Mouse (Mus musculus) heart, postnatal 10 days (tissue): ENCODE results near the gene Jph4. TPM values are rescaled to one million over a fixed set of nuclear protein-coding genes. Genes with fewer than 3 reads are reported as not detected.
A peak's percentile ranks its signal among the peaks of the same experiment; 100 is the strongest.

Source experiments
- DNase-seq, 2 experiments: peaks; one replicate each; pipeline ENCODE4 v3.0.0; 2021
- intact Hi-C: fragments of 180-260 bp; cut with DNase I; formaldehyde crosslinking; loops from one replicate; pipeline ENCODE4 v1.15.1; 2025
- total RNA-seq, 2 experiments: library from RNA; stranded (reverse); gene quantifications; 2 replicates each; pipeline ENCODE4 v1.2.3; 2021

Jph4 gene
- total RNA-seq, 2 experiments from 2014 or later, result 0.12 to 0.15 TPM

GRCm38 (mm10) chr14:55071756-55072155 lies 45.0 kb downstream of the Jph4 start:
- intact Hi-C loops, result no loop called here
- DNase-seq, result no peak

- intact Hi-C loops, result no loop called here
Observed at GRCm38 (mm10) chr14:55066042-55066441, 50.7 kb downstream of the Jph4 start.

GRCm38 (mm10) chr14:55065391-55065790 lies 51.3 kb downstream of the Jph4 start:
- DNase-seq, result no peak
- intact Hi-C loops, result no loop called here

More at GRCm38 (mm10) chr14:55066042-55066441, 50.7 kb downstream of the Jph4 start:
- DNase-seq, result no peak

GRCm38 (mm10) chr14:55064481-55065370 lies 52.0 kb downstream of the Jph4 start:
- DNase-seq, result no peak
- intact Hi-C loops, result no loop called here

GRCm38 (mm10) chr14:55063581-55064381 lies 53.0 kb downstream of the Jph4 start:
- intact Hi-C loops, result no loop called here
- no peak for DNase-seq

- intact Hi-C loops, result no loop called here
- no peak for DNase-seq
Observed at GRCm38 (mm10) chr14:55063117-55063516, 53.6 kb downstream of the Jph4 start.

GRCm38 (mm10) chr14:55062626-55063025 lies 54.1 kb downstream of the Jph4 start:
- peak in 1 of 2 experiments; percentile 10 for DNase-seq
- intact Hi-C loops, result no loop called here

- intact Hi-C loops, result no loop called here
- DNase-seq, result no peak
Observed at GRCm38 (mm10) chr14:55061845-55062244, 54.9 kb downstream of the Jph4 start.

- DNase-seq, result no peak
- intact Hi-C loops, result no loop called here
Observed at GRCm38 (mm10) chr14:55059931-55060330, 56.8 kb downstream of the Jph4 start.

GRCm38 (mm10) chr14:55059009-55059408 lies 57.7 kb downstream of the Jph4 start:
- intact Hi-C loops, result no loop called here
- DNase-seq, result no peak

Other genes with a start within 250 kb of the Jph4 start
- 10 to 100 TPM in 1 of 2 experiments, 1 to 10 TPM in 1; 8.7 to 11.2 TPM for gene Homez, start 246.0 kb downstream of the Jph4 start, total RNA-seq
- gene Ppp1r3e, start 239.4 kb downstream of the Jph4 start, total RNA-seq, result 1 to 10 TPM; 5.6 to 6.2 TPM
- 10 to 100 TPM; 39.3 to 41.8 TPM for gene Bcl2l2, start 233.6 kb downstream of the Jph4 start, total RNA-seq
- gene Gm20521, start 233.5 kb downstream of the Jph4 start, total RNA-seq, result 1 to 10 TPM in 1 of 2 experiments, not detected in 1; 1.6 TPM
- 100 to 1,000 TPM in 1 of 2 experiments, 10 to 100 TPM in 1; 99.4 to 103 TPM for gene Pabpn1, start 224.4 kb downstream of the Jph4 start, total RNA-seq
- gene Slc22a17, start 203.8 kb downstream of the Jph4 start, total RNA-seq, result 10 to 100 TPM in 1 of 2 experiments, 1 to 10 TPM in 1; 9.6 to 10.8 TPM
- gene Efs, start 190.8 kb downstream of the Jph4 start, total RNA-seq, result 1 to 10 TPM; 7.4 TPM
- not detected for gene Il25, start 184.2 kb downstream of the Jph4 start, total RNA-seq
- gene Cmtm5, start 180.7 kb downstream of the Jph4 start, total RNA-seq, result under 1 TPM in 1 of 2 experiments, not detected in 1; 0.91 TPM
- over 10,000 TPM; 20,580 to 20,870 TPM for gene Myh6, start 150.0 kb downstream of the Jph4 start, total RNA-seq
- not detected for gene Gm17428, start 140.0 kb downstream of the Jph4 start, total RNA-seq
- gene Myh7, start 122.3 kb downstream of the Jph4 start, total RNA-seq, result 1,000 to 10,000 TPM; 1,842 to 1,858 TPM
- gene Ngdn, start 101.5 kb downstream of the Jph4 start, total RNA-seq, result 10 to 100 TPM; 30.6 to 33.9 TPM
- 1 to 10 TPM; 2.2 to 3.4 TPM for gene Zfhx2, start 24.6 kb downstream of the Jph4 start, total RNA-seq
- gene Thtpa, start 22.2 kb downstream of the Jph4 start, total RNA-seq, result 10 to 100 TPM; 11.3 to 13.8 TPM
- gene Ap1g2, start 10.3 kb downstream of the Jph4 start, total RNA-seq, result 1 to 10 TPM; 5.5 to 5.7 TPM
- not detected for gene Dhrs2, start 105.1 kb upstream of the Jph4 start, total RNA-seq